Mouse (Mus musculus): ENCODE data around the gene Ttc29.

DNA sequence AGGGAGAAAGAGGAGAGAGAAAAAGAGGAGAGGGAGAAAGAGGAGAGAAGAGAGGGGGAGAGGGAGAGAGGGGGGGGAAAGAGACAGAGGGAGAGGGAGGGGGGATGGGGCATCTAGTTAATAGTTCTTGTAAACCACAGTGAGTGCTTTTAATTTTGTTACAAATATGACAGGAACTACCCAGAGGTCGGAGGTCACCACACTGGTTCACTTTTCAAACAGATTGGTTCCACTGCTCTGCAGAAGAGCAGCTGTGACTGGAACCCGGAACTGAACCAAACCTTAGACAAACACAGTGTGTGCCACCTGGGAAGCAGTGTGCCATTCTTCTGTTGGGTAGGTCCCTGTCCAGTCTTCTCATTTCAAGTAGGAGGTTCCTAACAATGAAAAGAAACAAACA is 130.9 kb downstream of the Ttc29 start:
- no peak for TF ChIP-seq CTCF (IDR thresholded peaks at IDR 0.05; ENCODE audit: insufficient read depth, low read depth, low read length)
- TF ChIP-seq POLR2A (IDR thresholded peaks at IDR 0.05; ENCODE audit: insufficient read depth, low read depth, low read length), result no peak
